Mouse (Mus musculus) large intestine, adult 2 months (tissue): ENCODE measurements around the gene Ppm1n. TPM values are rescaled to one million over a fixed set of nuclear protein-coding genes. Genes with fewer than 3 reads are reported as not detected.
A peak's percentile ranks its signal among the peaks of the same experiment; 100 is the strongest.

Experiments used
- DNase-seq: peaks from one replicate; pipeline ENCODE4 v3.0.0-alpha.2; 2012; ENCODE audit warnings: low read depth, low spot score
- WGBS: fragments of 180-500 bp; shearing (Covaris S2); methylation state at CpG from one replicate; pipeline ENCODE4 v1.1.7; 2018; 5-methylcytosine and 5-hydroxymethylcytosine counted together
- polyA plus RNA-seq: library from polyadenylated mRNA; depleted of rRNA; stranded (reverse); fragments of >200 nt; gene quantifications from 2 replicates; pipeline ENCODE4 v1.2.3, GENCODE M21; 2012; rRNA removed

Gene Ppm1n
- polyA plus RNA-seq, 1 experiment = 0.33 TPM

GRCm38 (mm10) chr7:19228793-19229148 is 51.1 kb downstream of the Ppm1n start:
- DNase-seq = no peak

GRCm38 (mm10) chr7:19227883-19228792 is 51.7 kb downstream of the Ppm1n start, which contains the start of gene Opa3:
Gene Opa3 (plus strand): TSS chr7:19228334.
- DNase-seq = peak; percentile 100
- under 1% methylated on average over 91 of the region's 91 CpGs for WGBS

More at GRCm38 (mm10) chr7:19228793-19229148, 51.1 kb downstream of the Ppm1n start:
- under 1% methylated on average over 14 of the region's 14 CpGs for WGBS

- WGBS = 23% methylated on average over 20 of the region's 20 CpGs
- DNase-seq = no peak
Measured at GRCm38 (mm10) chr7:19226817-19227797, 52.8 kb downstream of the Ppm1n start.

Other genes starting within 250 kb of the Ppm1n start
- gene Rsph6a, start 225.4 kb downstream of the Ppm1n start, polyA plus RNA-seq = 0.11 TPM in 1 of 2 replicates, not detected in the other
- 15.3 and 15.6 TPM in 2 replicates for gene Dmwd, start 203.8 kb downstream of the Ppm1n start, polyA plus RNA-seq
- gene Dmpk, start 196.2 kb downstream of the Ppm1n start, polyA plus RNA-seq = 308 and 400 TPM in 2 replicates
- 14.5 and 17.2 TPM in 2 replicates for gene Six5, start 185.5 kb downstream of the Ppm1n start, polyA plus RNA-seq
- gene Gm4969, start 161.7 kb downstream of the Ppm1n start, polyA plus RNA-seq = 0.03 TPM in 1 of 2 replicates, not detected in the other
- 9.8 and 10.1 TPM in 2 replicates for gene Fbxo46, start 160.2 kb downstream of the Ppm1n start, polyA plus RNA-seq
- 7.7 and 9.8 TPM in 2 replicates for gene Qpctl, start 130.8 kb downstream of the Ppm1n start, polyA plus RNA-seq
- 47.1 and 49.1 TPM in 2 replicates for gene Snrpd2, start 130.3 kb downstream of the Ppm1n start, polyA plus RNA-seq
- gene Gipr, start 113.9 kb downstream of the Ppm1n start, polyA plus RNA-seq = 0.67 and 0.68 TPM in 2 replicates
- gene Eml2, start 103.6 kb downstream of the Ppm1n start, polyA plus RNA-seq = 16.7 and 19.6 TPM in 2 replicates
- gene Gpr4, start 67.5 kb downstream of the Ppm1n start, polyA plus RNA-seq = 3.2 TPM in 2 replicates
- 33.6 and 36.3 TPM in 2 replicates for gene Opa3, start 51.7 kb downstream of the Ppm1n start, polyA plus RNA-seq
- gene Vasp, start 8.2 kb downstream of the Ppm1n start, polyA plus RNA-seq = 241 and 341 TPM in 2 replicates
- gene Rtn2, start 2.6 kb upstream of the Ppm1n start, polyA plus RNA-seq = 12.7 and 18.9 TPM in 2 replicates
- gene Fosb, start 30.0 kb upstream of the Ppm1n start, polyA plus RNA-seq = 1.4 and 6.2 TPM in 2 replicates
- gene Ercc1, start 64.7 kb upstream of the Ppm1n start, polyA plus RNA-seq = 26.9 and 31.2 TPM in 2 replicates
- gene Cd3eap, start 79.4 kb upstream of the Ppm1n start, polyA plus RNA-seq = 3.2 and 4.1 TPM in 2 replicates
- 4.8 and 5.7 TPM in 2 replicates for gene Ppp1r13l, start 79.7 kb upstream of the Ppm1n start, polyA plus RNA-seq
- gene Ercc2, start 101.9 kb upstream of the Ppm1n start, polyA plus RNA-seq = 28.7 and 36.5 TPM in 2 replicates
- gene Klc3, start 124.0 kb upstream of the Ppm1n start, polyA plus RNA-seq = 1.2 and 2.0 TPM in 2 replicates
- gene Ckm, start 124.7 kb upstream of the Ppm1n start, polyA plus RNA-seq = 56.4 and 81.7 TPM in 2 replicates
- gene Mark4, start 178.8 kb upstream of the Ppm1n start, polyA plus RNA-seq = 7.1 and 10.7 TPM in 2 replicates
- gene Exoc3l2, start 183.3 kb upstream of the Ppm1n start, polyA plus RNA-seq = 6.0 and 6.6 TPM in 2 replicates
- 8.3 and 11.1 TPM in 2 replicates for gene Bloc1s3, start 228.3 kb upstream of the Ppm1n start, polyA plus RNA-seq
- 106 and 108 TPM in 2 replicates for gene Trappc6a, start 228.3 kb upstream of the Ppm1n start, polyA plus RNA-seq
- 0.19 and 0.21 TPM in 2 replicates for gene Nkpd1, start 237.8 kb upstream of the Ppm1n start, polyA plus RNA-seq